Mouse (Mus musculus): ENCODE results near the gene Atxn7l2.
A peak's percentile ranks its signal among the peaks of the same experiment; 100 is the strongest.

The Atxn7l2 gene

GRCm38 (mm10) chr3:108178756-108179715 lies 31.7 kb downstream of the Atxn7l2 start:
- no peak for DNase-seq (ENCODE audit: low spot score in 2 of 2)

GRCm38 (mm10) chr3:108174672-108175531 lies 35.8 kb downstream of the Atxn7l2 start:
- no peak for DNase-seq (ENCODE audit: low spot score in 2 of 2)

- DNase-seq (ENCODE audit: low spot score in 2 of 2) = no peak
These were observed 41.5 kb downstream of the Atxn7l2 start for GRCm38 (mm10) chr3:108169199-108169598.

- DNase-seq (ENCODE audit: low spot score in 2 of 2) = no peak
These were observed 43.2 kb downstream of the Atxn7l2 start for GRCm38 (mm10) chr3:108167499-108167898.

- no peak for DNase-seq (ENCODE audit: low spot score in 2 of 2)
These were observed 44.1 kb downstream of the Atxn7l2 start for GRCm38 (mm10) chr3:108166486-108167211.

GRCm38 (mm10) chr3:108165532-108166315 lies 45.0 kb downstream of the Atxn7l2 start:
- no peak for DNase-seq (ENCODE audit: low spot score in 2 of 2)

GRCm38 (mm10) chr3:108164807-108165206 lies 45.9 kb downstream of the Atxn7l2 start:
- peak; percentile 44 to 75 for DNase-seq (ENCODE audit: low spot score in 2 of 2)

GRCm38 (mm10) chr3:108164091-108164490 lies 46.6 kb downstream of the Atxn7l2 start:
- no peak for DNase-seq (ENCODE audit: low spot score in 2 of 2)

- DNase-seq (ENCODE audit: low spot score in 2 of 2) = no peak
These were observed 52.2 kb downstream of the Atxn7l2 start for GRCm38 (mm10) chr3:108158383-108159037.

GRCm38 (mm10) chr3:108154656-108155055 lies 56.1 kb downstream of the Atxn7l2 start, which contains the start of gene Gpr61:
Gene Gpr61 (minus strand): TSS chr3:108154882.
- DNase-seq (ENCODE audit: low spot score in 2 of 2) = no peak

- no peak for DNase-seq (ENCODE audit: low spot score in 2 of 2)
These were observed 58.4 kb downstream of the Atxn7l2 start for GRCm38 (mm10) chr3:108152290-108152689.

Measured in spleen, postnatal 14 days (tissue).